Mouse (Mus musculus) thymus, postnatal 14 days (tissue): Measurements from ENCODE around the gene Dtd1.

Experiments
- DNase-seq: peaks from one replicate; pipeline ENCODE4 v3.0.0; 2021

The Dtd1 gene

DNA sequence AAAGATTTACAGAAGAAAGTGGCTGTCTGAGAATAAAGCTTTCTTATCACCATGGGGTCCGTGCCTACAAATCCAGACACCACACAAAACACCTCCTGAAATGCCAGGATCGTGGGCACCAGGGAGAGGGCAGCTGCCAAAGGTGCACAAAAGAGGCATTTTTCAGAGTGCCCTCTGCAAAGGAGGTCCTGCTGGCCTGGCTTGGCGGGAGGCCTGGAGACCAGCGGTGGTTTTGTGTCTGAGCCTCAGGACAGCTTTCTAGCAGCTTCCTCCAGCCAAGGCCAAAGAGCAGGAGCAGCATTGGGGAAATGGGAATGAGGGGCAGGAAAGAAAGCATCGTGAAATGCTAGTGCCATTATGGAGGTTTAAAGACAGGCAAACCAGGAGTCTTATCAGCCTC lies 118.6 kb downstream of the Dtd1 start:
- DNase-seq = no peak

DNA sequence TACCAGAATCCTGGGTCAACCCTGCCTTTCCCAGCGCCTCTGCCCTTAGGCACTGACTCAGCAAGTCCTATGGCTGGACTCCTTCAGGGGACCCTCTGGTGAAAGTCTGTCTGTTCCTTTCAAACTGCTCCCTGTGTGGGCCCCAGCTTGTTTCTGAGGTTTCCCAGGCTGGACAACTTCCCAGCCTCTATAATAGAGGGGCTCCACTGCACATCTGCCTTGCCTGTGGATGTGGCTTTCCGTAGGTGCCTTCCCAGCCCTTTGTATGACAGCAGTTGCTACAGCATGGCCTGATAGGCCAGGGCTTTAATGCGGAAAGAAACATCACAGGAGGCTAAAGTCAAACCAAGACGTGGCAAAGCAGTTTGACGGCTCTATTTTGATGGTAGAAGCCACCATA lies 119.6 kb downstream of the Dtd1 start:
- DNase-seq = no peak

DNA sequence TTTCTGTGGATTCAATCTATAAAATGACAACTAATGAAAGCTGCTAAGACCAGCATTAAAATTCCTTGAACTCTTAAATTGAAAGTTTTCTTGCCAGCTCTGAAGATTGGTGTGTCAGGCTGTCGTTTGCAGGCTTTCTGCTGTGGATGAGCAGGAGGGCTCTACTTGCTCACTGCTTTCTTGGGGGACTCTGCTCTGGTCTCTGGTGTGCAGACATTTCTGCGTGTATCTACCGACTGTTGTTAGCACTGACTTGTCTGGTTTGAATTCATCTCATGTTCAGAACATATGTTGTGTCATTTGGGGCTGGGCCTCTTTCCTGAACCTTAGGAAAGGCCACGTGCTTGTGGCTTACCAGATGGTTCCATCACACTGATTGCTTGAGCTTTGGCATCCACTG lies 120.0 kb downstream of the Dtd1 start:
- no peak for DNase-seq

DNA sequence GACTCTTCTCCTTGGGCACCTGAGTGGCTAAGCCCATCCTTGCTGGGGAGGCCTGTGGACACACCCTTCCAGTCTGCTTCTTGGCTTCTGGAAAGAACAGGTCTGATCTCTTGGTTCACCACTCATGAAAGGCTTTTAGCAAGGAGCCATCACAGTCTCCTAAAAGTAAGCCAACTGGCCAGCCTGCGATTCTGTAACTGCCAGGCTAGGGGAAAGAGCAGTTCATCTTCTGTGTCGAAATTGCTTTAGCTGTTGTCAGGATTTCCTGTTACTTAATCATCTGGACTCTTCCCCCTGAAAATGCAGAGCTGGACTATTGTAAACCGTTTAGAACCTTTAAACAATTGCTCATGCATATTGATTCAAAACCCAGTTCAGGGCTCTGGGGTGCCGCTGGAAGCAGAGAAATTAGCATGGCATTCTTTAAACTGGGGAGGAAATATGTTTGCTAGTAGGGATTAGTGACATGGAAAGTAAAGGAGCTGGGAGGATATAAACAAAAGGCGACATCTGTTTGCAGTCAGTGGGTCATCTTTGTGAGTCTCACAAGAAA lies 120.8 kb downstream of the Dtd1 start:
- no peak for DNase-seq

DNA sequence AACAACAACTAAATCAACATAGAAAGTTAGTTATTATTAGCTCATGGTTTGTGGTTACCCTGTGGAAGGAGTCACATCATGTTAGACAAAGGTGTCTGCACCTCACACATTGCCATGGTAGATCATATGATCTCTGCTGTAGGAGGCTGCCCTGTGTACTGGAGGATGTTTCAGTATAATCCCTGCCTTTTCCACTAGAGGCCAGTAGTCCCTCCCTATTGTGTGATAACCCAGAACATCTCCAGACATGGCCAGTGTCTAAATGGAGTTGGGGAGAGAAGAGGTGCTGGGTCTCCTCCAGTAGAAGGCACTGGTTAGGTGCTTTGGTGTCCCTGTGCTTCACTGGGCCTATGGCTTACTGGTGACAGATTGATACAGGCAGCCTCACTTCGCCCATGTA lies 125.0 kb downstream of the Dtd1 start:
- no peak for DNase-seq

- DNase-seq = no peak
These were observed 127.4 kb downstream of the Dtd1 start for GRCm38 (mm10) chr2:144727136-144727535.

DNA sequence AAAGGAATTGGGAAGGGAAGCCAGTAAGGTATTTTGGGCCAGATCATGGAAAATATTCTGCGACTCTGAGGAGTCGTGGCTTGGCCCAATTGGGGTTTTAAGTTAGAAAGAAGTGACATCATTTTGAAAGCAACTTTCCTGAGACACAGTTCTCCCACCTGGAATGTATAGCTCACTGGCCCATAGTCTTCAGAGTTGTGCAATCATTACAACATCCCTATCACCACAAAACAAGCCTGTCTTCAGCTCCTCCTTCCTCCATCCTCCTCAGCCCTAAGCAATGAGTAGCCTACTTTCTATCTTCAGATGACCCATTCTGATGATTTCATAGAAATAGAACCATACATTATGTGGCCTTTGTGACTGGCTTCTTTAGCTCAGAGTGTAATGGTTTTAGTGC lies 130.1 kb downstream of the Dtd1 start:
- DNase-seq = no peak

- no peak for DNase-seq
These were observed 138.5 kb downstream of the Dtd1 start for GRCm38 (mm10) chr2:144738161-144738560.

GRCm38 (mm10) chr2:144738576-144738975 lies 138.9 kb downstream of the Dtd1 start:
- DNase-seq = no peak

DNA sequence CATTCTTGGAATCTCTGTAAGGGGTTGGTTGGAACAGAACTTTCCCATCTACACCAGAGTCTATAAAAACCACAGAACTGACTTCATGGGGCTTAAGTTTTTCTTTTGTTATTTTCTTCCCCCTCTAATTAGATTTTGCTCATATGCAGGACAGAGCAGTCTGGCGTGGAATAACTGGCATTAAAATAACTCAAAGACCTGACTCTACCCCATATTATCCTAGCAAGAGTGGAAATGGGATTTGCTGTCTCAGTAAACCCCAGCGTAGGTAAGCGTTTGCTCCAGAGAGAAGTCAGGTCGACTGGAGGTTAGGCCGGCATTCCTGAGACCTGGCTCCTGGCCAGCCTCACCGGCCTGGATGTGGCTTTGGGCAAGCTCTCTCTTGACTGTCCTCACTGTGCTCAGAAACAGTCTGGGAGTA lies 140.9 kb downstream of the Dtd1 start:
- DNase-seq = no peak

- no peak for DNase-seq
These were observed 142.3 kb downstream of the Dtd1 start for GRCm38 (mm10) chr2:144741973-144742372.

- DNase-seq = no peak
These were observed 143.6 kb downstream of the Dtd1 start for GRCm38 (mm10) chr2:144743316-144743715.

GRCm38 (mm10) chr2:144745266-144745665 lies 145.6 kb downstream of the Dtd1 start:
- no peak for DNase-seq

GRCm38 (mm10) chr2:144746046-144746783 lies 146.5 kb downstream of the Dtd1 start:
- no peak for DNase-seq

GRCm38 (mm10) chr2:144753604-144754003 lies 153.9 kb downstream of the Dtd1 start:
- DNase-seq = no peak

- no peak for DNase-seq
These were observed 155.3 kb downstream of the Dtd1 start for GRCm38 (mm10) chr2:144755016-144755415.

DNA sequence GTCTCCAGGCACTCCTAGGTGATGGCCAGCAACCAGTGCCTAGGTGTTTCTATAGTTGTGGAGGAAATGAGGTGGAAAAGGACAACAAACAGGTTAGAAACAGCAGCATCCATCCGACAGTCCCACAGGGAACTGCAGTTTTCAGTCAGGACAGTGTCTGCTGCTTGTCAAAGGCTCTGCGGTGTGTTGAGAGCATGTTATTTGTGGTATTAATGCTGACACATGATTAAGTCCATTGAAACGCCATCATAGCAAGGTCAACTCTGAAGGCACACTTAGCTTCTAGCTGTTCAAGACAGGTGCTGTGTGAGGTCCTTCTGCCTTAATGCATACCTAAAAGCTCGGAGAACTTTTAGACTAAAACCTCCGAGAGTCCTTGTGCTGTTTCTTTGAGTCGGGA lies 161.0 kb downstream of the Dtd1 start:
- DNase-seq = no peak

DNA sequence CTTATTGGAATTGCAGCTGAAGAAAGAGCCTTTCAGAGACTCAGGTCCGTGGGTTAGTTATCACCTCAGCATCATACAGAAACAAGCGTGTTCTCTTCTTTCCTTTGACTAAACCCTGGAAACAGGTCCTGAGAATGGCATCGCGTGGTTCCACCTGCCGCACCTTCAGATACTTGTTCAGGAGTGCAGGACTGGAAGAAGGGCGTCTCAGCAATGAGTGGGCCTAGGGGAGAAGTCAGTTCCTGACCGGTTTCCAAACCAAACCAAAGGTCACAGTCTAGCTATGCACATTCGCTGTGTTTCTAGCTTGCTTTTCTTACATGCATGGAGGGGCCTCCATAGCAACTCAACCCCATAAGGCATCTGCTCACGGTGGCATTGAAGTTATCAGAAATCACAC lies 164.0 kb downstream of the Dtd1 start:
- DNase-seq = no peak

- DNase-seq = no peak
These were observed 164.6 kb downstream of the Dtd1 start for GRCm38 (mm10) chr2:144764116-144764788.

DNA sequence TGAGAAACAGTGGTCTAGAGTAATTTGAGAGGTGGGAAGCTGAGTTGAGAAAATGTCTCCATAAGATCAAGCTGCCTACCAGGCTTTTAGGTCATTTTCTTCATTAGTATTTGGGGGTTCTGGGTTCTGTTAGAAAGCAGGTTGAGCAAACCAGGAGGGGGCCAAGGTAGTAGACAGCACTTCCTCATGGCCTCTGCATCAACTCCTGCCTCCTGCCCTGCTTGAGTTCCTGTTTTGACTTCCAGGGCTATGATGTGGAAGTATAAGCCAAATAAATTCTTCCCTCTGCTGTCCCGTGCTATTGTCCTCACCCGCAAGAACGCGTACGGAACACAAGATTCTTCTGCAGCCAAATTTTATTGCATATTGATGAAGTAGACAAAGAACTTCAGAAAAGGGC lies 165.5 kb downstream of the Dtd1 start:
- DNase-seq = no peak

DNA sequence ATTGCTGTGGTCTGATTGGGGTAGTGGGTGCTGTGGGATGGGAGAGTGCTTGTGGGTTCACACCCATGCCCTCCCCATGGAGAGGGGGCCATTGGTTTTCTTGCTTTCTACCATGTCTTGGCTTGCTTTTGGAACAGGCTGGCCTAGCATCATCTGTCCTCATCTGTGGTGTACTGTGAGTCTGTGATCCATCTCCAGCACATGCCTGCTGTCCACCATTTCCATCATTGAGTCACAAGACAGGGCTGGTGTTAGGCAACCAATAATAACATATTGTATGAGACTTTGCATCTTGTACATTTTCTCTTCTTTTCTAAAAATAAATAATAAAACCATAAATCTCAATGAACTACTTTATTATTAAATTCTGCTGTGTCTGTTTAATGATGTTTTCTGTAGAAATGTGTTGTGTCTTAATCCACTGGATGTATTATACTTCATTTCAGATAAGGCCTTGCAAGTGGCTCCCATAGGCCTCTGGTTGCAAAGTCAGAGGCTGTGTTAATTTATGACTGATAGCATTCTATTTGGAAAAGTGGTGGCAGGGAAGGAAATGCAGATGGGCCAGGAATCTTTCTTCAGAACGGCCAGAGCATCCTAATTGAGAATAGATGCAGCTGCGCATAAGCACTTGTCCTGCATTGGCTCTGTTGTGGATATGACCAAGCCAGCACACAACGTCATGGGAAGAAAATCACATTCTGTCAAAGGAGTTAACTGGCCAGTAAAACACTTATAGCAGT lies 168.8 kb downstream of the Dtd1 start:
- no peak for DNase-seq

GRCm38 (mm10) chr2:144769118-144769496 lies 169.4 kb downstream of the Dtd1 start:
- no peak for DNase-seq

GRCm38 (mm10) chr2:144769556-144769955 lies 169.9 kb downstream of the Dtd1 start:
- no peak for DNase-seq

DNA sequence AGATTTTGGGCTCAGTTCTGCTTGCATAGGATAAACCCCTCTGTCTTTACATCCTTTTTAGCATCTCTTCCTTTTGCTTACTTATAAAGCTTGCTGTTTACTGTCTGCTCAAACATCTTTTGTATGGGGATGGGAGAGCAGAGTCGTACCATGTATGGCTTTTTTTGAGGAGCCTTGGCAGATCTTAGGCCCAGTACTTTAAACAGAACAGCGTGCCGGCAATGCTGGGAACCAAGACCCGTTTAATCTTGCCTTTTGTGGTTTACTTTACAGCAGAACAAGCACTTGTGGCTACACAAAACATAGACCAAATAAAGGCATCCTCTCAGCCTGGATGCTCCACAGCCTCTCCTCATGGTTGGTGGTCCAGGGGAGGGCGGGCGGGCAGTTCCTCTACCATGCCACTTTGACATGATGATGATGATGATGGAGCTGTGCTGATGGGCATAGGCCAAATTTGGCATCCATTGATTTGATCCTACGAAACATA lies 170.8 kb downstream of the Dtd1 start:
- DNase-seq = no peak
